Mouse (Mus musculus) C2C12 (cell line): Measurements from ENCODE around the gene Dscam. TPM values are rescaled to one million over a fixed set of nuclear protein-coding genes. Genes with fewer than 3 reads are reported as not detected.

ENCODE experiments used
- H3K27me3 ChIP-seq: one replicate; pipeline ENCODE4 v1.6.1; 2011; ENCODE audit not compliant: control insufficient read depth, insufficient read depth, insufficient read length
- H3K36me3 ChIP-seq: one replicate; pipeline ENCODE4 v1.6.1; 2011; ENCODE audit not compliant: control insufficient read depth, insufficient read depth
- H3K4me3 ChIP-seq: one replicate; pipeline ENCODE4 v1.5.1; 2011; ENCODE audit warnings: mild to moderate bottlenecking, control low read depth; ENCODE audit not compliant: poor library complexity, insufficient read depth, severe bottlenecking
- H3K79me2 ChIP-seq: one replicate; pipeline ENCODE4 v1.6.1; 2011; ENCODE audit not compliant: control insufficient read depth, insufficient read depth
- H3K79me3 ChIP-seq: one replicate; pipeline ENCODE4 v1.6.1; 2011; ENCODE audit warnings: low read depth, control low read depth
- H3ac ChIP-seq: one replicate; pipeline ENCODE3; 2011; ENCODE audit warnings: low read depth; ENCODE audit not compliant: control insufficient read depth, insufficient read length
- CEBPB ChIP-seq: IDR thresholded peaks from one replicate; pipeline ENCODE4 v1.6.1; 2011; ENCODE audit warnings: low read depth, mild to moderate bottlenecking, control low read depth, moderate library complexity
- CTCF ChIP-seq: IDR thresholded peaks from one replicate; pipeline ENCODE4 v1.5.1; 2011; ENCODE audit not compliant: control insufficient read depth, insufficient read depth, insufficient read length
- FOSL1 ChIP-seq: IDR thresholded peaks from one replicate; pipeline ENCODE4 v1.8.0; 2011; ENCODE audit warnings: mild to moderate bottlenecking, low read length; ENCODE audit not compliant: poor library complexity, insufficient read depth, severe bottlenecking
- MAX ChIP-seq: IDR thresholded peaks from one replicate; pipeline ENCODE4 v1.6.1; 2011; ENCODE audit warnings: mild to moderate bottlenecking, control low read depth
- MYOD1 ChIP-seq: IDR thresholded peaks from one replicate; pipeline ENCODE4 v1.6.1; 2011; ENCODE audit warnings: low read depth; ENCODE audit not compliant: control insufficient read depth, insufficient read length
- MYOG ChIP-seq: IDR thresholded peaks from one replicate; pipeline ENCODE4 v1.6.1; 2011; ENCODE audit not compliant: control insufficient read depth, insufficient read length; ENCODE audit errors: extremely low read depth
- USF1 ChIP-seq: IDR thresholded peaks from one replicate; pipeline ENCODE4 v1.6.1; 2011; ENCODE audit warnings: low read depth, mild to moderate bottlenecking, control low read depth, moderate library complexity
- polyA plus RNA-seq: library from polyadenylated mRNA; unstranded; fragments of >200 nt; fragmentation: generic; extraction: Trizol; gene quantifications from one replicate; pipeline ENCODE4 v1.2.1, GENCODE M21; 2012; ENCODE audit warnings: missing spikeins

The Dscam gene
- polyA plus RNA-seq, 1 experiment: not detected

DNA sequence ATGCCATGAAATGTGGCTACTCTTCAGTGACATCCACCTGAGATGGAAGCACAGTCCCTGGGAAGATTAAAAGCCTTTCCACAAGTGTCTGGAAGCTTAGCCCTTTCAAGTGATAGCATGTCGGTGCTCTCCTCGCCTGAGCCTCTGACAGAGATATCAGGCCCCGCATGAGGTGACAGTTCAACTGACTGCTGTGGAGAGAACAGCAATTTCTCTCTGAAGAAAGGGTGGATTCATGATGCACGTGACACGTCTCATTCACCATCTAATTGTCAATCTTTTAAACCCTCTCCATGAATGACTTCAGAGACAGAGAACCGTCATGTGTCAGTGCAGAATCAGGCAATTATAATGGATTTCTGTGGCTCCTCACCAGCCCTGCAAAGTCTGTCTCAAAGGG is 416.2 kb downstream of the Dscam start:
- Histone ChIP-seq H3ac (no peak overlapping the region), H3K79me2 (no peaks in the 10 kb centered on the region), H3K79me3 (no peaks in the 10 kb centered on the region), H3K36me3 (no peaks in the 10 kb centered on the region), H3K27me3 (no peaks in the 10 kb centered on the region), H3K4me3 (no peak overlapping the region)
- no peak for TF ChIP-seq CEBPB
- TF ChIP-seq MYOG: no peak
- no peak for TF ChIP-seq MYOD1
- no peak for TF ChIP-seq MAX
- no peak for TF ChIP-seq USF1
- TF ChIP-seq CTCF: no peak
- no peak for TF ChIP-seq FOSL1

DNA sequence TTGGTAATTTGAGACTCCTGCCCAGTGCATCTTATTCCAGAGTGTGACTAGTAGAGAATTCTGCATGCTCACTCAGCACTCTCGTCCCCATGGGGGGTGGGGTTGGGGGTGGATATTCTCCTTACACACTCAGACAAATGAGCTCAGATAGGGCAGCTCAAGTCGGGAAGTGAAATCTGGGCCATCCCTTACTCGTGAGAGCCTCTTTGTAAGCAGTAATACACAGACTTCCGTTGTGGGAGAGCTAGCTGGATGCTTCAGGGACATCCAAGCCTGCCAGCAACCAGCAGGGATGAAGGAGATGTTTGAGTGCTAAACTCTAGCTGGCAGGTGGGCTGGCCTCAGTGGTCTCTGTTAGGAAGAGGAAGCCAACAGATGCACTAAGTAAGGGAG is 416.8 kb downstream of the Dscam start:
- Histone ChIP-seq H3ac (no peak overlapping the region), H3K79me2 (no peaks in the 10 kb centered on the region), H3K36me3 (no peaks in the 10 kb centered on the region), H3K27me3 (no peaks in the 10 kb centered on the region), H3K4me3 (no peak overlapping the region), H3K79me3 (no peaks in the 10 kb centered on the region)
- TF ChIP-seq FOSL1: no peak
- no peak for TF ChIP-seq MAX
- TF ChIP-seq CEBPB: no peak
- TF ChIP-seq MYOD1: no peak
- TF ChIP-seq USF1: no peak

DNA sequence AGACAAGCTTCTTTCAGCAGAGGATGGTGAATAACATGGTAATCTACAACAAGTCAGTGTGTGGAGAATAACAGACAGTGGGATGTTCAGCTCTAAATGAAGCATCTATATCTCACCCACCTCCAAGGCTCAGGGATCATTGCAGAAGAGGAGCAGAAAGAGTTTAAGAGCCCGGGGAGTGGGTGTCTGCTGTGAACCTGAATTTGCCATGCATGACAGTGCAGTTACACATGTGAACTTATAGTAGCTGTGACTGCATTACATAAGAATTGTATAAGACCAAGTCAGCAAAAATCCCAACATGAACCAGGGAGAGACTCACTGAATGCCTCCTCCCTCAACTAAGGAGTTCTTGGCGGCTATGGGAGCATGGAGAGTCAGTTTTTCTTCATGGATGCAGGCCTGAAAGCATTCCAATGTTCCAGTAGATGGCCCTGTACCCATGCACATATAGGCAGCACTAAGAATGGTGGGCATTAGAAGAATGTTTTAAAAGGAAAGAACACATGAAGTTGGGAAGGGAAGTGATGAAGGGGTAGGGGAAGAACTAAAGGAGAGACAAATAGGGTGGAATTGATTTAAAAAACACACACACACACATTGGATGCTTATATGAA is 417.3 kb downstream of the Dscam start:
- no peak for TF ChIP-seq CTCF
- no peak for TF ChIP-seq CEBPB
- no peak for TF ChIP-seq MYOD1
- TF ChIP-seq MYOG: no peak
- TF ChIP-seq FOSL1: no peak
- no peak for TF ChIP-seq MAX
- TF ChIP-seq USF1: no peak
- H3K79me2 ChIP-seq: no peaks in the 10 kb centered on the region
- H3K4me3 ChIP-seq: no peak overlapping the region
- no peak overlapping the region for H3ac ChIP-seq
- no peaks in the 10 kb centered on the region for H3K27me3 ChIP-seq
- H3K36me3 ChIP-seq: no peaks in the 10 kb centered on the region
- no peaks in the 10 kb centered on the region for H3K79me3 ChIP-seq

DNA sequence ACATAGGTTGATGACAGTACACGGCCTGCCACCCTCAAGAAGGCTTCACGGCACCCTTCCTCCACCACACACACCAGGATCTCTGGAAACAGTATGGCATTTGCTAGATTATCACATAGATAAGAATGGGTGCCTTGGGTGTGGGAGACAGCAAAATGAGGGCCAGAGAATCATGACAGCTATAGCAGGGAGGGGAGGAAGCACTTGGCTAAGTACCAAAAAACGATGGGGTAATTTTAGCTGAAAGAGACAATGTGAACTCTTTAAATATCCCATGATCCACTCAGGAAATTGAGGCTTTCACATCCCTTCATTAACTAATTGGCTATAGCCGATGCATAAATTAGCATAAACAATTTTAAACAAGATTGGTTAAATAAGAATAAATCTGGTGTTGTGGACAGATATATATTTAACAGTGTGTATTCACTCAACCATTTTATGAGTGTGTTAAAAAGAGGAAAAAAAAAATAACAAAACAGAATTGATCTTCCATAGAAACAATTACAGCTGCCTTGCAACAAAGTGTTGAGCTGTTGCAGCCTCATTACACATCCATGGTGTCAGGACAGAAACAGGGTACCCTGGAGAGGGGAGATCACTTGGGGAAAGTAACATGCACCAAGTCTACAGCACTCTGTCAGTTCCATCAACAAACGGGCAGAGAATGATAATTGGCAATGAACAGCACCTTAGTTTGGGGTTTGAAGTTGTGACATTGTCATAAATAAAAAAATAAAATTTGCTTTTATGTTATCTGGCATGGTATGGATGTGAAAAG is 427.9 kb downstream of the Dscam start:
- TF ChIP-seq MAX (no peak), MYOG (no peak), FOSL1 (no peak)

DNA sequence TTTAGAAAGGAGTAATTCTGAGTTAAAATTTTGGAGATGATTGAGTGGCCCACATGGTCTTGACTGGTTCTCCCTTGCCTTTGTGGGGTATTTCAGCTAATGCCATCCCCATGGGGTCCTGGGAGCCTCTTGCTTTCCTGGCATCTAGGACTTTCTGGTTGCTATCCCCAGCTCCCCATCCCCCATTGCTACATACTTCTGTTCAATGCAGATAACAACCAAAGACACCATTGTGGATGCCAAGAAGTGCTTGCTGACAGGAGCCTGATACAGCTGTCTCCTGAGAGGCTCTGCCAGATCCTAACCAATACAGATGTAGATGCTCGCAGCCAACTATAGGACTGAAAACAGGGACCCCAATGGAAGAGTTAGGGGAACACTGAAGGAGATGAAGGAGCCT is 429.2 kb downstream of the Dscam start:
- H3K79me3 ChIP-seq: no peaks in the 10 kb centered on the region
- H3ac ChIP-seq: no peak overlapping the region
- H3K36me3 ChIP-seq: no peaks in the 10 kb centered on the region
- no peaks in the 10 kb centered on the region for H3K27me3 ChIP-seq
- H3K4me3 ChIP-seq: no peak overlapping the region
- TF ChIP-seq MYOD1 (no peak), MAX (no peak), CEBPB (no peak), MYOG (no peak), FOSL1 (no peak), USF1 (no peak), CTCF (no peak)
- no peaks in the 10 kb centered on the region for H3K79me2 ChIP-seq

More for the DNA sequence above, 427.9 kb downstream of the Dscam start:
- no peak overlapping the region for H3ac ChIP-seq
- no peaks in the 10 kb centered on the region for H3K79me3 ChIP-seq
- no peaks in the 10 kb centered on the region for H3K36me3 ChIP-seq
- no peak overlapping the region for H3K4me3 ChIP-seq
- H3K79me2 ChIP-seq: no peaks in the 10 kb centered on the region
- H3K27me3 ChIP-seq: no peaks in the 10 kb centered on the region

DNA sequence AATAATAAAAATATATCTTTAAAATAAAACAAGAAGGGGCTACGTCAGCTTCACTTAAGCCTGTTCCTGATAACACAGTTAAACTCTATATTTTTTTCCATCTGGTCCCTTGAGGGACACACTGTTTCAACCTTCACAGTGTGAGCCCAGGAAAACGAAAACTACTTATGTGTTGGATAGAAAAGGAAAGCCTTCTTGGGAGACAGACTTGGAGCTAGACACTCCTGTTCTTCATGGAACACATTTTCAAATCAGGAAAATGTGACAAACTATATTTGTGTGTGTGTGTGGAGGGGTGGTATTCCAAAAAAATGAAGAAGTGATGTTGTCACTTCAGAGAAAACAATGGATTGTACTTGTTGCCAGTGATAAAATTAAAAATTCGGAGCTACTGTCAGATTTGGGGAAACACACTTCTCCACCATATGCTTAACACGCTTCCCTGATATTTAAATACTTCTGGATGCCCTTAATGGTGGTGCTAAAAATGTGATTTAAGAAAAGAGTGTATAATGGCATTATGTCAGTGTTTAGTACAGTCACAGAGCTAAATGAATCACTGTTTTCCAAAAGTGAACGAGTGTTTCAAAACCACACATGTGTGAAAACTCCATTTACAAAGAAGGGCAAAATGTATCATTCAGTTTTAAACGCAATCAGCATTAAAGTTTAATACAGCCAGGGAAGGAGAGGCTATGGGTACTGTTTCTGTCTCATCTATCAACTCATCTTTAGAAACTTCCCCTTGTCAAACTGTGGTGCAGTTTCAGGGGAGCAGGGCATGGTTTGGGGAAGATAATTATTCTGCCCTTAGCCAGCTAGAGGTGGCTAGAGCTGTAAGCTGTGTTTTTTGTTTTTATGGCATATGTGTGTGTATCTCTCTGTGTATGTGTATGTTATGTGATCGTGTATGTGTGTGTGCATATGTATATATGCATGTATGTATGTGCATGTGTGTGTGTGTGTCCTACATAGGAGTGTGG is 430.2 kb downstream of the Dscam start:
- no peaks in the 10 kb centered on the region for H3K79me2 ChIP-seq
- H3ac ChIP-seq: no peak overlapping the region
- TF ChIP-seq USF1: no peak
- no peak for TF ChIP-seq MYOD1
- TF ChIP-seq FOSL1: no peak
- TF ChIP-seq CEBPB: no peak
- TF ChIP-seq CTCF: no peak
- no peak for TF ChIP-seq MYOG
- no peak for TF ChIP-seq MAX
- no peak overlapping the region for H3K4me3 ChIP-seq
- H3K27me3 ChIP-seq: no peaks in the 10 kb centered on the region
- no peaks in the 10 kb centered on the region for H3K36me3 ChIP-seq
- no peaks in the 10 kb centered on the region for H3K79me3 ChIP-seq
